In the genomic region with DNA sequence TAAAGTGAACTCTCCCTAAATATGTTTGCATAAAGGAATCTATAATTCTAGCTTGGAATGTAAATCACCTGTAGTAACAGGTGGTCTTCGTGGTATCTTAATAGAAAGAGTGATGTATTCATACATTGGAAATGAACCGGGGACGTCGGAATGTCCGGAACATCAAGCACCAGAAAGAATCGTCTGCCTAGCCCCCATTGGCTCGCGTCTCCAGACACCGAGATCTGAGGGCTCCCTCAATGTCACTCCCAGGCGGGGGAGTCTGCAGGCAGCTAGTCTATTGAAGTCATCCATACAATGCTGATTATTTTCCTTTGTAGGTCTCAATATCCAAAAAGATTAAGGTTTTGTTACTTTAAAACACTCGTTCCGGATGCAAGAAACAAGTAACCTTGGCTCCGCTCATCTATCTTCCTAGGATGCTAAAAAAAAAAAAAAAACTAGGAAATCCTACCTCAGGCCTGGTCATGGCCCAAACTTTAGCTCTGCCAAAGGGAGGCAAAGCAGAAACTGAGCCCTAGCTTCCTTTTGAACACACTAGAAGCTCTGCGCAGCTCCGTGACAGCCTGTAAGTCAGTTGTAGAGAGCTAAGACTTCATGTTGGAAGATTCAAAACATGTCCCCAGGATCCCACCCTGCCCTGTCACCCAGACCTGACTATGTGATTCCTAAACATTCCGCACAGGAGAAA, we compare ENCODE assay signal across 8 mouse cellular contexts. TPM values are rescaled to one million over a fixed set of nuclear protein-coding genes. Genes with fewer than 3 reads are reported as not detected.
A peak's percentile ranks its signal among the peaks of the same experiment; 100 is the strongest.
DNase-seq lines count a peak whose midpoint lies in the region; ATAC-seq and TF ChIP-seq lines count a peak whose summit lies in the region.

No protein-coding gene starts in this region.

- 8% methylated on average over 16 of the region's 16 CpGs for WGBS in forebrain, embryonic 16.5 days
- 21% methylated on average over 16 of the region's 16 CpGs for WGBS in limb, embryonic 12.5 days

- H3K4me1 ChIP-seq in forebrain, embryonic 16.5 days (replicated peaks; ENCODE audit: control insufficient read depth, insufficient read depth, low read length), result peaks cover 18% of the 10 kb centered on the region
- H3K4me1 ChIP-seq in limb, embryonic 12.5 days (replicated peaks), result peaks cover 17% of the 10 kb centered on the region

- H3K4me2 ChIP-seq in forebrain, embryonic 16.5 days (ENCODE audit: low read length), result peak overlapping the region; percentile 79
- peak overlapping the region; percentile 74 for H3K4me2 ChIP-seq in limb, embryonic 12.5 days

- H3K36me3 ChIP-seq in forebrain, embryonic 16.5 days (ENCODE audit: control insufficient read depth, insufficient read depth), result no peaks in the 10 kb centered on the region
- H3K36me3 ChIP-seq in limb, embryonic 12.5 days, result no peaks in the 10 kb centered on the region

- H3K9ac ChIP-seq in forebrain, embryonic 16.5 days (replicated peaks; ENCODE audit: low read depth, low read length), result peak overlapping the region; percentile 81
- H3K9ac ChIP-seq in limb, embryonic 12.5 days (replicated peaks), result peak overlapping the region; percentile 72; the same call in 1 of the 2 replicates

- ATAC-seq in forebrain, embryonic 16.5 days, result peak; percentile 39; the same call in 1 of the 2 replicates
- ATAC-seq in limb, embryonic 12.5 days (ENCODE audit: insufficient number of reproducible peaks, insufficient read depth, low FRiP score, low TSS enrichment, low read depth), result no peak

- TF ChIP-seq POLR2A in brain, embryonic 14.5 days (IDR thresholded peaks at IDR 0.05; ENCODE audit: borderline replicate concordance, extremely low read depth, insufficient read depth, insufficient read length, poor library complexity, severe bottlenecking), result no peak

- H3K27ac ChIP-seq in layer of hippocampus, adult 2 months, result peak overlapping the region; percentile 92
- peak overlapping the region; percentile 97 for H3K27ac ChIP-seq in forebrain, embryonic 16.5 days (ENCODE audit: low read length)
- H3K27ac ChIP-seq in limb, embryonic 12.5 days, result peak overlapping the region; percentile 93

- no peaks in the 10 kb centered on the region for H3K27me3 ChIP-seq in forebrain, embryonic 16.5 days (replicated peaks; ENCODE audit: control insufficient read depth, insufficient read depth, low read length)
- H3K27me3 ChIP-seq in limb, embryonic 12.5 days, result no peaks in the 10 kb centered on the region

- H3K4me3 ChIP-seq in layer of hippocampus, adult 2 months, result peak overlapping the region; percentile 66
- H3K4me3 ChIP-seq in forebrain, embryonic 16.5 days (replicated peaks; ENCODE audit: low read length), result peak overlapping the region; percentile 58
- peak overlapping the region; percentile 44 for H3K4me3 ChIP-seq in limb, embryonic 12.5 days (replicated peaks)

- no peak for DNase-seq in layer of hippocampus, adult 2 months (ENCODE audit: low spot score in 2 of 2)
- DNase-seq in layer of hippocampus, postnatal 14 days (ENCODE audit: low spot score in 2 of 2), result no peak
- peak; percentile 88 for DNase-seq in brain, embryonic 14.5 days (ENCODE audit: low read depth)
- peak; percentile 58 for DNase-seq in retina, embryonic 14.5 days (ENCODE audit: low spot score)
- no peak for DNase-seq in urinary bladder, postnatal 14 days (ENCODE audit: low spot score)
- no peak for DNase-seq in gastrocnemius, postnatal 4 days (ENCODE audit: low spot score in 2 of 2)

- H3K9me3 ChIP-seq in forebrain, embryonic 16.5 days (ENCODE audit: control insufficient read depth, low read length), result no peaks in the 10 kb centered on the region
- no peaks in the 10 kb centered on the region for H3K9me3 ChIP-seq in limb, embryonic 12.5 days

- TF ChIP-seq CTCF in layer of hippocampus, adult 2 months (conservative IDR thresholded peaks at IDR 0.05), result no peak
- no peak for TF ChIP-seq CTCF in brain, embryonic 14.5 days (IDR thresholded peaks at IDR 0.05; ENCODE audit: borderline replicate concordance, extremely low read depth, insufficient read depth, insufficient read length)

RNA-seq across cellular contexts. Expression of gene Qk, which starts 16.3 kb away (rescaled TPM):
- total RNA-seq in layer of hippocampus, adult 2 months (2021), result 100 to 1,000 TPM; 364 to 385 TPM
- 100 to 1,000 TPM; 480 to 495 TPM for total RNA-seq in layer of hippocampus, postnatal 14 days (2021)
- polyA plus RNA-seq in brain, embryonic 14.5 days (2012; rRNA removed), result 203 and 234 TPM in 2 replicates
- 37.6 and 43.6 TPM in 2 replicates for polyA plus RNA-seq in forebrain, embryonic 16.5 days (2015; fragmentation: Nextera tagmentation; extraction: Ambion mirVana)
- polyA plus RNA-seq in limb, embryonic 12.5 days (2016; fragmentation: Nextera tagmentation; extraction: Ambion mirVana), result 27.8 and 30.5 TPM in 2 replicates
- total RNA-seq in gastrocnemius, postnatal 4 days (2021), result 100 to 1,000 TPM; 316 to 362 TPM

Comparison
In these comparisons a context has a peak if more than half of its experiments do, and no peak if none do; other contexts are left out.
1. DNase-seq: peak in brain, embryonic 14.5 days (single experiment) and retina, embryonic 14.5 days (single experiment); none in layer of hippocampus, adult 2 months (0 of 2), layer of hippocampus, postnatal 14 days (0 of 2), urinary bladder, postnatal 14 days (single experiment) and gastrocnemius, postnatal 4 days (0 of 2).
2. Peak in every context shown above with its lines, with median percentiles within 50 percentile points of each other: H3K27ac ChIP-seq and H3K4me3 ChIP-seq.